Mouse (Mus musculus) right cerebral cortex, postnatal 10 days (tissue): Measurements from ENCODE around the gene Ccdc9b.
A peak's percentile ranks its signal among the peaks of the same experiment; 100 is the strongest.

ENCODE experiments used
- DNase-seq, 2 experiments: peaks; one replicate each; pipeline ENCODE4 v3.0.0; 2021; ENCODE audit warnings: low spot score in 2 of 2

Gene Ccdc9b

GRCm38 (mm10) chr2:118749341-118749884, 13.0 kb downstream of the Ccdc9b start:
- no peak for DNase-seq

GRCm38 (mm10) chr2:118747301-118747960, 15.0 kb downstream of the Ccdc9b start:
- peak; percentile 67 to 69 for DNase-seq

DNA sequence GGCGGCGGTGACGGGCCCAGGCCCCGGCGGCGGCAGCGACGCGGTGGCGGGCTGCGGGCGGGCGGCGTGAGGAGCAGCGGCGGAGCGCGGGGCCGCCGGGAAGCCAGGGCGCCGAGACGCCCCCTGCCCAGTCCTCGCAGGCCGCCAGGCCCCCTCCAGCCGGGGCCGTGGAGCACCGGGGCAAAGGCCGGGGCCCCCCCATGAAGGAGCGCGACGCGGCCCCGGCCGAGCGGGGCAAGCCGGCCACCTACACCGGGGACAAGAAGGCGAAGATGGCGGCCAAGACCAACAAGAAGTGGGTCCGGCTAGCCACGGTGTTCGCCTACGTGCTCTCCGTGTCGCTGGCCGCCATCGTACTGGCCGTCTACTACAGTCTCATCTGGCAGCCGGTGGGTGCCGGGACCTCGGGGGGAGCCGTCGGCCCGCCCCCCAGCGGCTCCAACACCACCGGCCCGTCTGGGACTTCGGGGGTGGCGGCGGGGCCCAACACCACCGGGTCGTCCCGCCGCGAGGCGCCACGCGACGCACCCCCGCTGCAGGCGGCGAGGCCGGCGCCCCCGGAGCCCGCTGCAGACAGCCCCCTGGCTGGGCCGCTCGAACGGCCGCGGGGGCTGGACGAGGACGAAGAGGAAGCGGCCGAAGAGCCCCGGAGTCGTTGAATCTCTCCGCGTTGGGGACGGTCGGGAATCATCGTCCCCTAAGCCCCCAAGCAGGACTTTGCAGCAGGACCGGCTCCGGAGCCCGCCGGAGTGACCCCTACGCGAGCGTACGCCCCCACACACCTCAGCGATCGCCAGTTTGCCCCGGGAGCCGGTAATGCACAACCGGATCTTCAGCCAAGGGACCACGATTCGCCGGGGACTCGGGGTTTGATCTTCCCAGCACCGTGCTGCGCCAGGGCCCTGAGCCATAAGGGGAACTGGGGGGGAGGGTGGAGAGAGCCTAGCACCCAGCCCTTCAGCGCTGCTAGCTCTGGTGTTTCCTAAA, 16.3 kb downstream of the Ccdc9b start:
- DNase-seq, result peak; percentile 53 to 57

GRCm38 (mm10) chr2:118745232-118745884, 17.1 kb downstream of the Ccdc9b start, which contains the start of gene Inafm2:
TSS of gene Inafm2 (plus strand) at chr2:118745758.
- peak; percentile 95 for DNase-seq

- DNase-seq, result peak in 1 of 2 experiments; percentile 16
Observed at GRCm38 (mm10) chr2:118744621-118745020, 17.8 kb downstream of the Ccdc9b start.

- DNase-seq, result no peak
Observed at GRCm38 (mm10) chr2:118743261-118743943, 19.1 kb downstream of the Ccdc9b start.

DNA sequence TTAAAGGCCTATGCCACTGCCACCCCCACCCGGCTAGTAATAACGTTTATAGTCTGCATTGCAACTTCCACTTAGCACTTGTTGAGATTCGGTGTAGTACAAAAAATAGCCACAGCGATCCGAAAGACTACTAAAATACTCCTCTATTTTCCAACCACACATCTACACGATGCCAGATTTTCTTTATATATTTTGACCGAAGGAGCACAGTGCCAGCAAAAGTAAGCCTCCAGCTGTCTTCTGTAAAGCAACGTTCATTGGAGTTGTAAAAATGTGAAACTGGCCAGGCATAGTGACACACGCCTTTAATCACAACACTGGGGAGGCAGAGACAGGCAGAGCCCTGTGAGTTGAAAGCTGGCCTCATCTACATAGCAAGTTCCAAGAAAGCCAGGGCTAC, 21.3 kb downstream of the Ccdc9b start:
- DNase-seq, result peak; percentile 33 to 77

DNA sequence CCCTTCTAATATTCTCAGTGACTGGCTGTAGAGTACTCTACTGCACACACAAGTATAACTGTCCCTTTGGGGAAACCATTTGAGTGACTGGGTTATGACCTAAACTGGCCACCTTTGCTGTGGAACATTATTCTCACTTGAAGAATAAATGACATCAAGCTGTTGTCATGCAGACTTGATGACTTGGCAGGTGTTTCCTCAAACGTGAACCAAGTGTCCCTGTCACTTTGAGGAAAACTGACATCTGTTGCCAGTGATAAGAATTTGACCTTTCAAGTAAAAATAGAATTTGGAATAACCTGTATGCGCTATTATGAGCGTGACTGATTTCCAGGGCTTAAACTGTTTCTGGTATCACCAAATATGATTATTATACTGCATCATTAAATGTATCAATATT, 22.1 kb downstream of the Ccdc9b start:
- peak in 1 of 2 experiments; percentile 9 for DNase-seq

DNA sequence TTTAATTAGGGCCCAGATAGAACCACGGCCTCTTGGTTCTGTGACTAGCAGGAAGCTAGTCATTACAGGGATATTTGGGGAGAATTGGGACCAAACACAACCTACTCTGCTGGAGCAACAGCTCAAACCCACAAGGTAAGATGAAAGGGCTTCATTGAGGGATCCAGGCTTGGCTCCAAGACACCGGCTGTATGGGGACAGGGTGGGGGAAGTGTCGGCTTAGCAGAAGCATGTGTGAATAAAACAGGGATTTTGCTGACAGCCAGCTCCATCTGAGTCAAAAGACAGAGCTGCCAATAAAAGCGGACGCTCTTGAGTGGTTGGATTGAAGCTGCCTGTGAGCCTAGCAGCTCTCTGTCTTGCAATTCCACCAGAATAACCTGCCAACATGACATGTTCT, 29.1 kb downstream of the Ccdc9b start:
- peak; percentile 74 to 84 for DNase-seq

DNA sequence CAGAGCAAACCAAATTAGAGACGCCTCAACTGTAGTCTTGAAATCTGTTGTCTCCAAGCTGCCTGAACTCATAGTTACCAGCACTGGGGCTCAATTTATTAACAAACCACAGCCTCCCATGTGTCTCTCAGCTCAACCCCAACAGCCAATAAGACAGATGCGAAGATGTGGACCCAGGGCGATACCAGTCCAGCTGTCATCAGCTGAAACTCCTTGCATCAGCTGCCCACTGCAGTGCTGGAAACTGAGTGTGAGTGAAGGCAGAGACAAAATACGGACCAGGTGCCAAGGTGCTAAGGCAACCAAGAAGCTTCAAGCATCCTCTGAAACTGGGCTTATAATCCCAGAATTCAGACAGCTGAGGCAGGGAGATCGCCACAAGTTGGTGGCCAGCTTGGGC, 30.5 kb downstream of the Ccdc9b start:
- peak in 1 of 2 experiments; percentile 18 for DNase-seq

DNA sequence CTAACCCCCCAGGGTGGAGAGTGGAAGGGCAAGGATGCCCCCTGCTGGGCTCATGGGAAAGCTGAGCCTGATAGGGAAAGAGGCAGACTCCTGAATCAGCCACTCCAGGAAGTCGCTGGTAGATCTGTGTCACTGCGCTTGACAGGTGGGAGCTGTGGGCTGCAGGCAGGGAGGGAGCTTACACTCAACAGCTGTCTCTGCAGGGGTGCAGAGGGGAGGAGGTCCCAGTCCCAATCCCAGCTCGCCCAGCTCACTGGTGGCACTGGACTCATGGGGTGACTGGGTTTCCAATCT, 31.9 kb downstream of the Ccdc9b start:
- DNase-seq, result peak; percentile 83 to 90

DNA sequence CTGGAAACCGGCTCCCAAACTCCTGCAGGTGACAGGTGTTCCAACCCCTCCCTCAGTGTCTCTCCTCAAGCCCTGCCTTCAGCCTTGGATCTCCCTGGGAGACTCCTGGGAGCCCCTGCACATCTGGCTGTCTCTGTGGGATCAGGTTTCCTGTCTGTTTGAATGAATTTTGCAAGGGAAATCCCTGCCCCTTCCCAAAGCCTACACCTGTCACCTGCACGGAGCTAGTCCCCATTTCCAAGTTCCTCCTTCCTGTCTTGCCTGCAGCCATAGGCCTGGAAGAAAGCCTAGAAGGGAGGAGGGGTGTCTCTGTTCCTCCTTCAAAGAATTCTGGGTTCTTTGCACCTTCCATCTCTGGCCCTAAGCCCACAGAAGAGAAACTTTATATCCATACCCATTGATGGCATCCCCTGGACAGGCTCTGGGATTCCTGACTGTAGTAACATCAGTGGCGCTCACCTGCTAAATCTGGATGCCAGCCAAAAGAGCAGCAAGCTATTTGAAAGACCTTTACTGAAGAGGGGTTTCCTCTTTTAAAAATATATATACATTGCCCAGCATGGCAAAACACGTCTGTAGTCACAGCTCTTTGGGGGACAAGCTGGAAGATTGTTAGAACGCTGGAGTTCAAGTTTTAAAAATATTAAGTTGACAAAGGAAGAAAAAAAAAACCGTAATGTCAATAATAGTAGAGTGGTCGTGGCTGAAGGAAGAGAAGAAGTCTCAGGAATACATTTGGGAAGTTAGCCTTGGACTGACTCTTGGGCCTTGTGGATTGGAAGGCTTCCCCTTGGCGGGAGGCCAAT, 32.4 kb downstream of the Ccdc9b start:
- peak in 1 of 2 experiments; percentile 27 for DNase-seq

DNA sequence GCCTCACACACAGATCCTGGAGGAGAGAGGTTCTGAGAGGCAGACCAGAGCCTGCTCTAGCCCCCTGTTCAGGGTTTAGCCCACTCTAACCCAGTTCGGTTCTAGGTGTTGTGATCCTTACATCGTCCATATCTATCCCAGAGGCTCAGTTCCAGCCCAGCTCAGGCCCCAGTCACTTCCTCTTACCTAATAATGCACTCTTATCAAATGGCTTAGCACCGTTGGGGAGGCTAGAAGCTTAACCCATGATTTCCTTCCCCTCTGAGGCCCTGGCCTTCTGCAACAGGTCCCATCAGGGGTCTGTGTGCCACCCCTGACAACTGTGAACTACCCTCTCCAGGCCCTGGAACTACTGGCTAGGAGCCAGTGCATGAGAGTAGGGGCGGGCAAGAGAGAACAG, 33.3 kb downstream of the Ccdc9b start:
- peak in 1 of 2 experiments; percentile 19 for DNase-seq

GRCm38 (mm10) chr2:118728337-118728736, 34.1 kb downstream of the Ccdc9b start, which contains the start of gene Plcb2:
TSS of gene Plcb2 (minus strand) at chr2:118728438.
- DNase-seq, result peak in 1 of 2 experiments; percentile 22

GRCm38 (mm10) chr2:118727911-118728310, 34.5 kb downstream of the Ccdc9b start:
- DNase-seq, result peak in 1 of 2 experiments; percentile 19

DNA sequence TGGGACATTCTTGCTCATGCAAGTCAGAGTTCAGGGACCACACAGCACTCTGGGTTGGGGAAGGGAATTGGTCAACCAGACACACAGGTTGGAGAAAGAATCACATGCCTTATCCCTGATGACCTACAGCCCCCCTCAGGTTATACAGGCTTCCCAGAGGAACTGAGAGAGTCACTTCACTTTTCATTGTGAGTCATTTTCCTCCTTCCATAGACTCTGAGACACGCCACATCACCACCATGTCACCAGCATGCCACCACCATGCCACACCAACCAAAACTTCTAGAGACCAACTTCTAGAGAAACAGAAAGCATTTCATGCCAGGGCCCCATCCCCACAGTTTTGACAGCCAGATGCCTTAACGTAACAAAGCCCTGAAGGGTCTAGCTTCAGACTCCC, 35.6 kb downstream of the Ccdc9b start:
- peak in 1 of 2 experiments; percentile 12 for DNase-seq

GRCm38 (mm10) chr2:118725511-118725910, 37.0 kb downstream of the Ccdc9b start:
- DNase-seq, result peak in 1 of 2 experiments; percentile 5

DNA sequence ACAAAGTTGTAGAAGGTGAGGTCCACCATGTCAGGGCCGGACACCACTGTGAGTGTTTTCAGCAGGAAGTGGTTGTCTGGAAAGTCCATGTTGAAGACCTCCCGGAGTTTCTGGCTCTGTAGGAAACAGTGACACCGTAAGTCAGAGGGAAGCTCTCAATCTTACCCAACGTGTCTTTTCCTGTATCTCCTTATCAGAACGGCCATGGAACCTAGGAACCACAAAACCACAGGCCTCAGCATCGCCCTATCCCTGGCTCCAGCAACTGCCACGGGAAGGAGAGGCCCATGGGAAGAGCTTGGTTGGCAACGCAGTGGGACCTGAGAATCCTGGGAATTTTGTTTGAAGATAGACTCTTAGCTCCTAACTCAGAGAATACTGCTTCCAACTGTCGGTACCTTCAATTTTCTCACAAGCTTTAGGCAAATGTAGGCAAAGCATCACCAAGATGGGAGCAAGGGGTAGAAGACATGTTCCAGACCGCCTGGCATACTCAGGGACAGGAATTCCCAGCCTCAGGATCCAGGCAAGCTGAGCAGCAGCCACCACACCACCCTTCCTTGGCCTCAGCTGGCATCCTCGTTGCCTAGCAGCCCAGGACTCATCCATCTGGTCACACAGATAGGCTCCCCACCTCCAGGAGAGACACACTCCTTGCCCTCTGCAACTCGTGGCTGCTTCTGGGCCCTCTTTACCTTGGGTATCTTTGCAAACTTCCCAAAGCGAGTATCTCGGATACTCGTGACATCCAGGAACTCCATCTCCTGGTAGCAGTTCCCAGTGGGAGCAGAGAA, 38.6 kb downstream of the Ccdc9b start:
- peak in 1 of 2 experiments; percentile 18 for DNase-seq

DNA sequence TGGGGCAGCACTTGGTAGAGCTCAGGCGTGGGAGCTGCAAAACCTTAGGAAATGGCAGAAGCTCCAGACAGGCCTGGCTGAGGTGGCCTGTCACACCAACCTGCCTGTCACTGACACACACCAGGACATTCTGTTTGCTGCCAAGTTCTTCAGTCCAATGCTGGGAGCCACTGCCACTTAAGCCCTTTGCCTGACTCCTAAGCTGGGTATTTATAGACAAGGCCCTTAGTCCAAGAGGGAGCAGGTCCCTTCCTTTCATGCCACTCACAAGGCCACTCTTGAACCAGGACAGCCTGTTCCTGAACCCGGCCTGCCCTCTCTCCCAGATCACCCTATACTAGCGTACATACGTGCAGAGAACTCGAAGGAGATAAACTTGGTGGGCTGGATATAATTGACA, 45.8 kb downstream of the Ccdc9b start:
- peak in 1 of 2 experiments; percentile 17 for DNase-seq
